17 mouse cellular contexts compared by ENCODE assay signal in genomic region chr11:121519703-121520102, GRCm38 (mm10). TPM values are rescaled to one million over a fixed set of nuclear protein-coding genes. Genes with fewer than 3 reads are reported as not detected.
A peak's percentile ranks its signal among the peaks of the same experiment; 100 is the strongest.
DNase-seq lines count a peak whose midpoint lies in the region; ATAC-seq and TF ChIP-seq lines count a peak whose summit lies in the region.
"Had no signal": no experiment of that assay in that cellular context is flagged by ENCODE, and none has a peak within 500 bp of the region (broad histone marks: within the 10 kb centered on the region; RNA-seq: fewer than 3 reads in every experiment).

No protein-coding gene starts in this region.

- H3K27me3 ChIP-seq in limb, embryonic 15.5 days, result no peaks in the 10 kb centered on the region
- H3K27me3 ChIP-seq: forebrain, embryonic 12.5 days; heart, embryonic 12.5 days; intestine, embryonic 15.5 days had no signal

- peak overlapping the region; percentile 78 for H3K27ac ChIP-seq in ES-E14 (ENCODE audit: insufficient read depth, low read depth, low read length, poor library complexity, severe bottlenecking)
- no peak overlapping the region for H3K27ac ChIP-seq in limb, embryonic 15.5 days
- H3K27ac ChIP-seq: forebrain, embryonic 12.5 days; hindbrain, embryonic 10.5 days; hindbrain, embryonic 14.5 days; intestine, embryonic 15.5 days had no signal

- H3K36me3 ChIP-seq in ES-E14 (ENCODE audit: control insufficient read depth, insufficient read depth, low read length, poor library complexity, severe bottlenecking), result peaks cover 1% of the 10 kb centered on the region; the same call in 1 of the 2 replicates
- no peaks in the 10 kb centered on the region for H3K36me3 ChIP-seq in limb, embryonic 15.5 days
- H3K36me3 ChIP-seq: forebrain, embryonic 12.5 days; heart, embryonic 12.5 days; hindbrain, embryonic 10.5 days; intestine, embryonic 15.5 days had no signal

- H3K9ac ChIP-seq in ES-E14 (ENCODE audit: insufficient read depth, low read depth, low read length, poor library complexity, severe bottlenecking), result peak overlapping the region; percentile 21; the same call in 1 of the 2 replicates
- H3K9ac ChIP-seq in limb, embryonic 15.5 days, result no peak overlapping the region
- H3K9ac ChIP-seq: forebrain, embryonic 12.5 days; forebrain, postnatal 0 days; heart, embryonic 12.5 days; hindbrain, embryonic 14.5 days; intestine, embryonic 15.5 days had no signal

- peak; percentile 51 for DNase-seq in urinary bladder, postnatal 14 days (ENCODE audit: low spot score)
- DNase-seq in urinary bladder, adult 18-20 months (ENCODE audit: low spot score in 2 of 2), result no peak
- DNase-seq in ES-E14 (ENCODE audit: low read depth, low spot score), result peak; percentile 12
- DNase-seq in retina, postnatal 1 day, result no peak
- no peak for DNase-seq in retina, embryonic 14.5 days (ENCODE audit: low spot score)
- no peak for DNase-seq in left cerebral cortex, postnatal 36 days (ENCODE audit: low spot score in 2 of 2)
- DNase-seq: adrenal gland, postnatal 25 days; cerebellum, adult 2 months; cerebellum, postnatal 10 days; forebrain, postnatal 0 days had no signal

- WGBS in limb, embryonic 15.5 days, result 75% methylated on average over 7 of the region's 7 CpGs

- no peaks in the 10 kb centered on the region for H3K9me3 ChIP-seq in ES-E14 (ENCODE audit: control insufficient read depth, insufficient read depth, low read depth, low read length)
- no peaks in the 10 kb centered on the region for H3K9me3 ChIP-seq in limb, embryonic 15.5 days
- H3K9me3 ChIP-seq: forebrain, embryonic 12.5 days; heart, embryonic 12.5 days; hindbrain, embryonic 10.5 days; intestine, embryonic 15.5 days had no signal

- H3K4me3 ChIP-seq in ES-E14 (ENCODE audit: insufficient read depth in 1 of 2, low read depth in 1 of 2, low read length in 2 of 2, poor library complexity in 1 of 2, severe bottlenecking in 1 of 2), result peak overlapping the region; percentile 43 to 58; a peak in 2 of 4 replicates
- peak overlapping the region; percentile 25 for H3K4me3 ChIP-seq in limb, embryonic 15.5 days
- H3K4me3 ChIP-seq: forebrain, embryonic 12.5 days; heart, embryonic 12.5 days; hindbrain, embryonic 10.5 days; intestine, embryonic 15.5 days had no signal

- in situ Hi-C loops in ES-E14 (cut with MboI; ENCODE audit: low sequenced_read_pairs in 2 of 2, unreplicated experiment in 2 of 2), result no loop called here

- ATAC-seq in limb, embryonic 15.5 days (ENCODE audit: insufficient number of reproducible peaks, low FRiP score, low TSS enrichment, low read depth), result no peak
- ATAC-seq: forebrain, postnatal 0 days; intestine, embryonic 15.5 days had no signal

- H3K4me2 ChIP-seq in limb, embryonic 15.5 days, result no peak overlapping the region
- H3K4me2 ChIP-seq: forebrain, embryonic 12.5 days; hindbrain, embryonic 14.5 days; intestine, embryonic 15.5 days had no signal

- intact Hi-C loops in left cerebral cortex, postnatal 36 days (cut with DNase I), result no loop called here

- H3K4me1 ChIP-seq in ES-E14 (ENCODE audit: control insufficient read depth in 2 of 2, insufficient read depth in 2 of 2, low read length in 2 of 2, poor library complexity in 1 of 2), result peaks cover 8 to 18% of the 10 kb centered on the region in 2 experiments; a peak in 2 of 4 replicates
- 0 out of 2 replicates have a peak, but pooled peaks cover 7% of the 10 kb centered on the region for H3K4me1 ChIP-seq in limb, embryonic 15.5 days

TF ChIP-seq in ES-E14, 5 proteins besides CTCF, POLR2A, EP300 and RAD21:
- TF ChIP-seq MAFK (IDR thresholded peaks at IDR 0.05; ENCODE audit: insufficient read depth, low read depth, low read length) (no peak), HCFC1 (IDR thresholded peaks at IDR 0.05; ENCODE audit: borderline replicate concordance, insufficient read depth, low read length) (no peak), ZNF384 (IDR thresholded peaks at IDR 0.05; ENCODE audit: low read depth, low read length) (no peak), ZC3H11A (IDR thresholded peaks at IDR 0.05; ENCODE audit: borderline replicate concordance, low read depth, low read length) (no peak), CHD2 (IDR thresholded peaks at IDR 0.05; ENCODE audit: low read depth, low read length) (no peak)
TF ChIP-seq in ES-E14: peak in this region for 0.

RNA-seq across cellular contexts. Expression of gene Zfp750, which starts 0.6 kb away (rescaled TPM):
- 1.5 and 2.2 TPM in 2 replicates for total RNA-seq in ES-E14 (2012; rRNA removed)
- 37.5 and 39.1 TPM in 2 replicates for polyA plus RNA-seq in limb, embryonic 15.5 days (2015; fragmentation: Nextera tagmentation; extraction: Ambion mirVana)
- total RNA-seq in left cerebral cortex, postnatal 36 days (2021), result under 1 TPM in 1 of 2 experiments, not detected in 1; 0.10 TPM
- total RNA-seq: gastrocnemius, postnatal 14 days had no signal

Comparison
In these comparisons a context has a peak if more than half of its experiments do, and no peak if none do; other contexts are left out.
1. DNase-seq: peak in urinary bladder, postnatal 14 days (single experiment) and ES-E14 (single experiment); none in urinary bladder, adult 18-20 months (0 of 2), retina, postnatal 1 day (single experiment), retina, embryonic 14.5 days (single experiment) and left cerebral cortex, postnatal 36 days (0 of 2).